In genomic region chr1:172490261-172490661, GRCm38 (mm10) we compare ENCODE assay signal across 8 mouse cellular contexts. TPM values are rescaled to one million over a fixed set of nuclear protein-coding genes. Genes with fewer than 3 reads are reported as not detected.
DNase-seq lines count a peak whose midpoint lies in the region; ATAC-seq and TF ChIP-seq lines count a peak whose summit lies in the region.

No protein-coding gene starts in this region.

- H3K36me3 ChIP-seq in C2C12 (ENCODE audit: control insufficient read depth, insufficient read depth) = no peaks in the 10 kb centered on the region
- no peaks in the 10 kb centered on the region for H3K36me3 ChIP-seq in heart, embryonic 14.5 days (ENCODE audit: control insufficient read depth, insufficient read depth, low read length)
- H3K36me3 ChIP-seq in kidney, postnatal 0 days (ENCODE audit: insufficient read depth, low read length) = no peaks in the 10 kb centered on the region
- H3K36me3 ChIP-seq in liver, embryonic 11.5 days (ENCODE audit: control insufficient read depth, insufficient read depth, low read length) = no peaks in the 10 kb centered on the region

- peak overlapping the region; percentile 21 for H3ac ChIP-seq in C2C12 (ENCODE audit: control insufficient read depth, insufficient read length, low read depth)

- no peaks in the 10 kb centered on the region for H3K27me3 ChIP-seq in C2C12 (ENCODE audit: control insufficient read depth, insufficient read depth, insufficient read length)
- no peaks in the 10 kb centered on the region for H3K27me3 ChIP-seq in heart, embryonic 14.5 days (ENCODE audit: control insufficient read depth, insufficient read depth, low read length)
- H3K27me3 ChIP-seq in kidney, postnatal 0 days (ENCODE audit: insufficient read depth, low read length) = no peaks in the 10 kb centered on the region
- peaks cover 10% of the 10 kb centered on the region; the same call in 1 of the 2 replicates for H3K27me3 ChIP-seq in liver, embryonic 11.5 days (replicated peaks; ENCODE audit: control insufficient read depth, insufficient read depth, low read length)

- H3K4me2 ChIP-seq in heart, embryonic 14.5 days (ENCODE audit: low read length) = peak overlapping the region; percentile 65
- H3K4me2 ChIP-seq in kidney, postnatal 0 days (ENCODE audit: low read length) = peak overlapping the region; percentile 49
- peak overlapping the region; percentile 46 for H3K4me2 ChIP-seq in liver, embryonic 11.5 days

- ATAC-seq in erythroid progenitor cell, adult 5-6 weeks (replicated peaks; ENCODE audit: low FRiP score, poor library complexity, severe bottlenecking) = peak; percentile 54
- no peak for ATAC-seq in heart, embryonic 14.5 days (ENCODE audit: insufficient number of reproducible peaks, insufficient read depth, low FRiP score, low read depth)
- peak; percentile 51 for ATAC-seq in kidney, postnatal 0 days (replicated peaks; ENCODE audit: low FRiP score, low read depth)
- ATAC-seq in liver, embryonic 11.5 days (replicated peaks; ENCODE audit: low FRiP score) = peak; percentile 53

- peaks cover 3% of the 10 kb centered on the region for H3K4me1 ChIP-seq in bone marrow macrophage, adult 2 months (ENCODE audit: control insufficient read depth, insufficient read depth, low read length)
- no peaks in the 10 kb centered on the region; a peak in 2 of 4 replicates for H3K4me1 ChIP-seq in heart, embryonic 14.5 days (ENCODE audit: control insufficient read depth in 2 of 2, insufficient read depth in 2 of 2, low read length in 2 of 2)
- H3K4me1 ChIP-seq in kidney, postnatal 0 days (replicated peaks; ENCODE audit: insufficient read depth, low read length) = no peaks in the 10 kb centered on the region
- H3K4me1 ChIP-seq in liver, embryonic 11.5 days (replicated peaks; ENCODE audit: control insufficient read depth, insufficient read depth, low read length) = no peaks in the 10 kb centered on the region

- H3K9ac ChIP-seq in heart, embryonic 14.5 days (ENCODE audit: low read length) = peak overlapping the region; percentile 38; the same call in 1 of the 2 replicates
- no peak overlapping the region for H3K9ac ChIP-seq in kidney, postnatal 0 days (ENCODE audit: low read depth, low read length)
- H3K9ac ChIP-seq in liver, embryonic 11.5 days (ENCODE audit: low read depth, low read length) = peak overlapping the region; percentile 12; the same call in 1 of the 2 replicates

- H3K27ac ChIP-seq in bone marrow macrophage, adult 2 months (ENCODE audit: insufficient read depth, low read depth, low read length) = no peak overlapping the region
- H3K27ac ChIP-seq in heart, embryonic 14.5 days (replicated peaks in 1 of 2; ENCODE audit: control insufficient read depth in 1 of 2, insufficient read depth in 1 of 2, low read depth in 2 of 2, low read length in 2 of 2) = no peak overlapping the region
- H3K27ac ChIP-seq in kidney, postnatal 0 days = no peak overlapping the region
- no peak overlapping the region for H3K27ac ChIP-seq in liver, embryonic 11.5 days (ENCODE audit: low read depth, low read length)

- 4% methylated on average over 10 of the region's 10 CpGs for WGBS in heart, embryonic 14.5 days
- WGBS in kidney, postnatal 0 days = 13% methylated on average over 10 of the region's 10 CpGs
- WGBS in liver, embryonic 11.5 days = 15% methylated on average over 10 of the region's 10 CpGs

- TF ChIP-seq POLR2A in bone marrow macrophage, adult 2 months (IDR thresholded peaks at IDR 0.05; ENCODE audit: borderline replicate concordance, low read depth, low read length) = no peak

- DNase-seq in kidney, postnatal 0 days (ENCODE audit: low spot score) = peak; percentile 88
- DNase-seq in liver, embryonic 11.5 days (ENCODE audit: low spot score) = peak; percentile 85
- peak; percentile 83 for DNase-seq in naive thymus-derived CD4-positive, alpha-beta T cell, adult 2 months (ENCODE audit: low read depth)
- DNase-seq in spleen, postnatal 4 days (ENCODE audit: low spot score in 2 of 2) = peak; percentile 77 to 94

- no peaks in the 10 kb centered on the region for H3K79me3 ChIP-seq in C2C12 (ENCODE audit: low read depth)

- H3K9me3 ChIP-seq in heart, embryonic 14.5 days (ENCODE audit: control insufficient read depth, low read length) = no peaks in the 10 kb centered on the region
- no peaks in the 10 kb centered on the region for H3K9me3 ChIP-seq in kidney, postnatal 0 days (replicated peaks; ENCODE audit: low read length)
- H3K9me3 ChIP-seq in liver, embryonic 11.5 days (ENCODE audit: control insufficient read depth, low read length) = no peaks in the 10 kb centered on the region

- no peaks in the 10 kb centered on the region for H3K79me2 ChIP-seq in C2C12 (ENCODE audit: control insufficient read depth, insufficient read depth)

- H3K4me3 ChIP-seq in C2C12 (ENCODE audit: insufficient read depth, poor library complexity, severe bottlenecking) = no peak overlapping the region
- H3K4me3 ChIP-seq in bone marrow macrophage, adult 2 months (ENCODE audit: insufficient read depth, low read length) = no peak overlapping the region
- peak overlapping the region; percentile 26 to 28 for H3K4me3 ChIP-seq in heart, embryonic 14.5 days (ENCODE audit: control insufficient read depth in 1 of 2, insufficient read depth in 1 of 2, low read depth in 1 of 2, low read length in 2 of 2)
- H3K4me3 ChIP-seq in kidney, postnatal 0 days (replicated peaks; ENCODE audit: low read depth, low read length) = no peak overlapping the region
- 0 out of 2 replicates have a peak overlapping the region, but pooled peaks have one; percentile 26 for H3K4me3 ChIP-seq in liver, embryonic 11.5 days (ENCODE audit: low read depth, low read length)

- peak; percentile 70 for TF ChIP-seq CTCF in C2C12 (IDR thresholded peaks at IDR 0.05; ENCODE audit: control insufficient read depth, insufficient read depth, insufficient read length)
- TF ChIP-seq CTCF in bone marrow macrophage, adult 2 months (IDR thresholded peaks at IDR 0.05; ENCODE audit: low read depth, low read length) = peak; percentile 94
- TF ChIP-seq CTCF in kidney, postnatal 0 days (IDR thresholded peaks at IDR 0.05; ENCODE audit: low read depth) = peak; percentile 99

TF ChIP-seq in C2C12, 6 proteins besides CTCF, POLR2A, EP300 and RAD21:
- TF ChIP-seq CEBPB (IDR thresholded peaks at IDR 0.05; ENCODE audit: low read depth) (no peak), MYOG (IDR thresholded peaks at IDR 0.05; ENCODE audit: control insufficient read depth, extremely low read depth, insufficient read length) (no peak), USF1 (IDR thresholded peaks at IDR 0.05; ENCODE audit: low read depth) (no peak), FOSL1 (IDR thresholded peaks at IDR 0.05; ENCODE audit: insufficient read depth, low read length, poor library complexity, severe bottlenecking) (no peak), MYOD1 (IDR thresholded peaks at IDR 0.05; ENCODE audit: control insufficient read depth, insufficient read length, low read depth) (no peak), MAX (IDR thresholded peaks at IDR 0.05) (no peak)

RNA-seq across cellular contexts. Expression of gene Igsf9, which starts 8.7 kb away (rescaled TPM):
- 4.1 TPM for polyA plus RNA-seq in C2C12 (2012; fragmentation: generic; extraction: Trizol)
- 6.3 and 7.6 TPM in 2 replicates for polyA plus RNA-seq in bone marrow macrophage, adult 2 months (2012; ENCODE audit: insufficient read depth, insufficient read length, missing spikeins)
- total RNA-seq in erythroid progenitor cell, adult 5-6 weeks (2015; ENCODE audit: low replicate concordance) = not detected in 2 replicates
- 2.4 TPM in 1 of 2 replicates, not detected in the other for total RNA-seq in erythroid progenitor cell, adult 5-6 weeks (2017; ENCODE audit: low replicate concordance)
- 2.0 and 5.0 TPM in 2 replicates for polyA plus RNA-seq in heart, embryonic 14.5 days (2014; fragmentation: Nextera tagmentation; extraction: Ambion mirVana)
- polyA plus RNA-seq in kidney, postnatal 0 days (2015; fragmentation: Nextera tagmentation; extraction: Ambion mirVana) = 12.5 and 13.3 TPM in 2 replicates
- 9.7 and 13.8 TPM in 2 replicates for polyA plus RNA-seq in liver, embryonic 11.5 days (2014; fragmentation: Nextera tagmentation; extraction: Ambion mirVana)

RNA-seq across cellular contexts. Expression of gene Tagln2, which starts 9.6 kb away (rescaled TPM):
- 771 TPM for polyA plus RNA-seq in C2C12 (2012; fragmentation: generic; extraction: Trizol)
- polyA plus RNA-seq in bone marrow macrophage, adult 2 months (2012; ENCODE audit: insufficient read depth, insufficient read length, missing spikeins) = 316 and 321 TPM in 2 replicates
- 95.6 and 112 TPM in 2 replicates for total RNA-seq in erythroid progenitor cell, adult 5-6 weeks (2015; ENCODE audit: low replicate concordance)
- 21.1 and 56.0 TPM in 2 replicates for total RNA-seq in erythroid progenitor cell, adult 5-6 weeks (2017; ENCODE audit: low replicate concordance)
- polyA plus RNA-seq in heart, embryonic 14.5 days (2014; fragmentation: Nextera tagmentation; extraction: Ambion mirVana) = 187 and 196 TPM in 2 replicates
- 225 and 250 TPM in 2 replicates for polyA plus RNA-seq in kidney, postnatal 0 days (2015; fragmentation: Nextera tagmentation; extraction: Ambion mirVana)
- 248 and 257 TPM in 2 replicates for polyA plus RNA-seq in liver, embryonic 11.5 days (2014; fragmentation: Nextera tagmentation; extraction: Ambion mirVana)

RNA-seq across cellular contexts. Expression of gene Slamf9, which starts 15.1 kb away (rescaled TPM):
- 0.19 TPM for polyA plus RNA-seq in C2C12 (2012; fragmentation: generic; extraction: Trizol)
- 90.6 and 98.9 TPM in 2 replicates for polyA plus RNA-seq in bone marrow macrophage, adult 2 months (2012; ENCODE audit: insufficient read depth, insufficient read length, missing spikeins)
- 1.1 TPM in 1 of 2 replicates, not detected in the other for total RNA-seq in erythroid progenitor cell, adult 5-6 weeks (2015; ENCODE audit: low replicate concordance)
- 0.90 and 2.7 TPM in 2 replicates for total RNA-seq in erythroid progenitor cell, adult 5-6 weeks (2017; ENCODE audit: low replicate concordance)
- 1.5 and 1.6 TPM in 2 replicates for polyA plus RNA-seq in heart, embryonic 14.5 days (2014; fragmentation: Nextera tagmentation; extraction: Ambion mirVana)
- 1.3 and 2.3 TPM in 2 replicates for polyA plus RNA-seq in kidney, postnatal 0 days (2015; fragmentation: Nextera tagmentation; extraction: Ambion mirVana)
- polyA plus RNA-seq in liver, embryonic 11.5 days (2014; fragmentation: Nextera tagmentation; extraction: Ambion mirVana) = 0.55 and 1.4 TPM in 2 replicates

RNA-seq across cellular contexts. Expression of gene Cfap45, which starts 30.3 kb away (rescaled TPM):
- not detected for polyA plus RNA-seq in C2C12 (2012; fragmentation: generic; extraction: Trizol)
- polyA plus RNA-seq in bone marrow macrophage, adult 2 months (2012; ENCODE audit: insufficient read depth, insufficient read length, missing spikeins) = 0.87 and 1.2 TPM in 2 replicates
- not detected in 2 replicates for total RNA-seq in erythroid progenitor cell, adult 5-6 weeks (2015; ENCODE audit: low replicate concordance)
- not detected in 2 replicates for total RNA-seq in erythroid progenitor cell, adult 5-6 weeks (2017; ENCODE audit: low replicate concordance)
- polyA plus RNA-seq in heart, embryonic 14.5 days (2014; fragmentation: Nextera tagmentation; extraction: Ambion mirVana) = 2.0 and 2.6 TPM in 2 replicates
- 1.1 and 1.3 TPM in 2 replicates for polyA plus RNA-seq in kidney, postnatal 0 days (2015; fragmentation: Nextera tagmentation; extraction: Ambion mirVana)
- 0.77 and 1.4 TPM in 2 replicates for polyA plus RNA-seq in liver, embryonic 11.5 days (2014; fragmentation: Nextera tagmentation; extraction: Ambion mirVana)

Comparison
In these comparisons a context has a peak if more than half of its experiments do, and no peak if none do; other contexts are left out.
1. H3K4me3 ChIP-seq: peak in heart, embryonic 14.5 days (2 of 2) and liver, embryonic 11.5 days (single experiment); none in C2C12 (single experiment), bone marrow macrophage, adult 2 months (single experiment) and kidney, postnatal 0 days (single experiment).
2. RNA of gene Slamf9, which starts 15.1 kb away (polyA plus RNA-seq): 90.6 to 98.9 TPM in bone marrow macrophage, adult 2 months; 1.3 to 2.3 TPM in kidney, postnatal 0 days, 1.5 to 1.6 TPM in heart, embryonic 14.5 days, 0.55 to 1.4 TPM in liver, embryonic 11.5 days and 0.19 TPM in C2C12 (single experiment); every median in the first group is over 10 times any median in the second.
3. Peak in every context shown above with its lines, with median percentiles within 50 percentile points of each other: CTCF ChIP-seq, H3K4me2 ChIP-seq and DNase-seq.